Mouse (Mus musculus): ENCODE results near the gene Eml4. TPM values are rescaled to one million over a fixed set of nuclear protein-coding genes. Genes with fewer than 3 reads are reported as not detected.

Gene Eml4
- polyA plus RNA-seq, 1 experiment = 13.0 TPM

- 78% methylated on average over 2 of the region's 2 CpGs for WGBS
- no peak for TF ChIP-seq POLR2A (IDR thresholded peaks at IDR 0.05; ENCODE audit: control insufficient read depth, extremely low read depth, insufficient read depth, low read length, poor library complexity)
- TF ChIP-seq CTCF (IDR thresholded peaks at IDR 0.05; ENCODE audit: borderline replicate concordance, control insufficient read depth, extremely low read depth, insufficient read depth, low read length, poor library complexity) = no peak
- Histone ChIP-seq H3K4me1 (replicated peaks; ENCODE audit: control insufficient read depth, insufficient read depth, low read length) (peaks cover 7% of the 10 kb centered on the region), H3K4me3 (ENCODE audit: control insufficient read depth, insufficient read depth, low read length) (no peak overlapping the region), H3K36me3 (ENCODE audit: control insufficient read depth, insufficient read depth, low read length) (no peaks in the 10 kb centered on the region), H3K27me3 (ENCODE audit: control insufficient read depth, insufficient read depth, low read length) (no peaks in the 10 kb centered on the region), H3K27ac (ENCODE audit: control insufficient read depth, insufficient read depth, low read length) (no peak overlapping the region)
- DNase-seq = no peak
These were observed 14.4 kb downstream of the Eml4 start for GRCm38 (mm10) chr17:83365130-83365529.

- no peak for DNase-seq
- no peaks in the 10 kb centered on the region for H3K36me3 ChIP-seq (ENCODE audit: control insufficient read depth, insufficient read depth, low read length)
- peaks cover 7% of the 10 kb centered on the region for H3K4me1 ChIP-seq (replicated peaks; ENCODE audit: control insufficient read depth, insufficient read depth, low read length)
- H3K27ac ChIP-seq (ENCODE audit: control insufficient read depth, insufficient read depth, low read length) = no peak overlapping the region
- H3K27me3 ChIP-seq (ENCODE audit: control insufficient read depth, insufficient read depth, low read length) = no peaks in the 10 kb centered on the region
- H3K4me3 ChIP-seq (ENCODE audit: control insufficient read depth, insufficient read depth, low read length) = no peak overlapping the region
- 77% methylated on average over 11 of the region's 11 CpGs for WGBS
- TF ChIP-seq POLR2A (IDR thresholded peaks at IDR 0.05; ENCODE audit: control insufficient read depth, extremely low read depth, insufficient read depth, low read length, poor library complexity) (no peak), CTCF (IDR thresholded peaks at IDR 0.05; ENCODE audit: borderline replicate concordance, control insufficient read depth, extremely low read depth, insufficient read depth, low read length, poor library complexity) (no peak)
These were observed 15.1 kb downstream of the Eml4 start for GRCm38 (mm10) chr17:83365614-83366355.

- TF ChIP-seq CTCF (IDR thresholded peaks at IDR 0.05; ENCODE audit: borderline replicate concordance, control insufficient read depth, extremely low read depth, insufficient read depth, low read length, poor library complexity) (no peak), POLR2A (IDR thresholded peaks at IDR 0.05; ENCODE audit: control insufficient read depth, extremely low read depth, insufficient read depth, low read length, poor library complexity) (no peak)
- Histone ChIP-seq H3K4me3 (ENCODE audit: control insufficient read depth, insufficient read depth, low read length) (no peak overlapping the region), H3K27me3 (ENCODE audit: control insufficient read depth, insufficient read depth, low read length) (no peaks in the 10 kb centered on the region), H3K4me1 (replicated peaks; ENCODE audit: control insufficient read depth, insufficient read depth, low read length) (peaks cover 5% of the 10 kb centered on the region), H3K36me3 (ENCODE audit: control insufficient read depth, insufficient read depth, low read length) (no peaks in the 10 kb centered on the region), H3K27ac (ENCODE audit: control insufficient read depth, insufficient read depth, low read length) (no peak overlapping the region)
- DNase-seq = no peak
- 62% methylated on average over 5 of the region's 5 CpGs for WGBS
These were observed 16.7 kb downstream of the Eml4 start for GRCm38 (mm10) chr17:83367387-83367786.

- no peak for TF ChIP-seq POLR2A (IDR thresholded peaks at IDR 0.05; ENCODE audit: control insufficient read depth, extremely low read depth, insufficient read depth, low read length, poor library complexity)
- no peak for TF ChIP-seq CTCF (IDR thresholded peaks at IDR 0.05; ENCODE audit: borderline replicate concordance, control insufficient read depth, extremely low read depth, insufficient read depth, low read length, poor library complexity)
These were observed 23.4 kb downstream of the Eml4 start for GRCm38 (mm10) chr17:83374123-83374522.

GRCm38 (mm10) chr17:83375848-83376247 is 25.1 kb downstream of the Eml4 start:
- Histone ChIP-seq H3K27me3 (ENCODE audit: control insufficient read depth, insufficient read depth, low read length) (no peaks in the 10 kb centered on the region), H3K4me1 (replicated peaks; ENCODE audit: control insufficient read depth, insufficient read depth, low read length) (no peaks in the 10 kb centered on the region), H3K36me3 (ENCODE audit: control insufficient read depth, insufficient read depth, low read length) (no peaks in the 10 kb centered on the region), H3K4me3 (ENCODE audit: control insufficient read depth, insufficient read depth, low read length) (no peak overlapping the region), H3K27ac (ENCODE audit: control insufficient read depth, insufficient read depth, low read length) (no peak overlapping the region)
- no peak for DNase-seq
- 58% methylated on average over 3 of the region's 3 CpGs for WGBS
- TF ChIP-seq CTCF (IDR thresholded peaks at IDR 0.05; ENCODE audit: borderline replicate concordance, control insufficient read depth, extremely low read depth, insufficient read depth, low read length, poor library complexity) = no peak
- TF ChIP-seq POLR2A (IDR thresholded peaks at IDR 0.05; ENCODE audit: control insufficient read depth, extremely low read depth, insufficient read depth, low read length, poor library complexity) = no peak

More at GRCm38 (mm10) chr17:83374123-83374522, 23.4 kb downstream of the Eml4 start:
- Histone ChIP-seq H3K36me3 (ENCODE audit: control insufficient read depth, insufficient read depth, low read length) (no peaks in the 10 kb centered on the region), H3K4me3 (ENCODE audit: control insufficient read depth, insufficient read depth, low read length) (no peak overlapping the region), H3K27ac (ENCODE audit: control insufficient read depth, insufficient read depth, low read length) (no peak overlapping the region), H3K27me3 (ENCODE audit: control insufficient read depth, insufficient read depth, low read length) (no peaks in the 10 kb centered on the region), H3K4me1 (replicated peaks; ENCODE audit: control insufficient read depth, insufficient read depth, low read length) (no peaks in the 10 kb centered on the region)
- no peak for DNase-seq

- no peak for TF ChIP-seq CTCF (IDR thresholded peaks at IDR 0.05; ENCODE audit: borderline replicate concordance, control insufficient read depth, extremely low read depth, insufficient read depth, low read length, poor library complexity)
- TF ChIP-seq POLR2A (IDR thresholded peaks at IDR 0.05; ENCODE audit: control insufficient read depth, extremely low read depth, insufficient read depth, low read length, poor library complexity) = no peak
- H3K4me3 ChIP-seq (ENCODE audit: control insufficient read depth, insufficient read depth, low read length) = no peak overlapping the region
- DNase-seq = no peak
- no peaks in the 10 kb centered on the region; the same call in 1 of the 2 replicates for H3K4me1 ChIP-seq (replicated peaks; ENCODE audit: control insufficient read depth, insufficient read depth, low read length)
- no peaks in the 10 kb centered on the region for H3K27me3 ChIP-seq (ENCODE audit: control insufficient read depth, insufficient read depth, low read length)
- no peak overlapping the region for H3K27ac ChIP-seq (ENCODE audit: control insufficient read depth, insufficient read depth, low read length)
- 93% methylated on average over 4 of the region's 4 CpGs for WGBS
- no peaks in the 10 kb centered on the region for H3K36me3 ChIP-seq (ENCODE audit: control insufficient read depth, insufficient read depth, low read length)
These were observed 26.1 kb downstream of the Eml4 start for GRCm38 (mm10) chr17:83376801-83377200.
